Mouse (Mus musculus): ENCODE measurements around the gene Edf1.
"Not testable (repeated sequence)": the region's sequence is repeated elsewhere in the genome, so short reads cannot be mapped to it uniquely, and the experiment has no call there.

The Edf1 gene

GRCm38 (mm10) chr2:25557221-25557963, at the start of gene Edf1:
Edf1 (plus strand) TSS chr2:25557847.
- peak; percentile 90 for DNase-seq (ENCODE audit: low spot score)

- no peak for DNase-seq (ENCODE audit: low spot score)
Observed at GRCm38 (mm10) chr2:25509912-25510311, 47.7 kb upstream of the Edf1 start.

- DNase-seq (ENCODE audit: low spot score) = no peak
Observed at GRCm38 (mm10) chr2:25526510-25527302, 30.9 kb upstream of the Edf1 start.

- DNase-seq (ENCODE audit: low spot score) = no peak
Observed at GRCm38 (mm10) chr2:25533707-25534106, 23.9 kb upstream of the Edf1 start.

GRCm38 (mm10) chr2:25534178-25534865, 23.3 kb upstream of the Edf1 start:
- peak; percentile 39 for DNase-seq (ENCODE audit: low spot score)

GRCm38 (mm10) chr2:25534866-25535182, 22.8 kb upstream of the Edf1 start:
- DNase-seq (ENCODE audit: low spot score) = no peak

- DNase-seq (ENCODE audit: low spot score) = no peak
Observed at GRCm38 (mm10) chr2:25536531-25536930, 21.1 kb upstream of the Edf1 start.

GRCm38 (mm10) chr2:25540541-25540948, 17.1 kb upstream of the Edf1 start:
- no peak for DNase-seq (ENCODE audit: low spot score)

- DNase-seq (ENCODE audit: low spot score) = no peak
Observed at GRCm38 (mm10) chr2:25541644-25542367, 15.8 kb upstream of the Edf1 start.

- no peak for DNase-seq (ENCODE audit: low spot score)
Observed at GRCm38 (mm10) chr2:25545996-25546810, 11.4 kb upstream of the Edf1 start.

GRCm38 (mm10) chr2:25546811-25547491, 10.7 kb upstream of the Edf1 start, which contains the start of gene Traf2:
Traf2 (minus strand) TSS chr2:25546940.
- peak; percentile 95 for DNase-seq (ENCODE audit: low spot score)

- no peak for DNase-seq (ENCODE audit: low spot score)
Observed at GRCm38 (mm10) chr2:25549021-25549991, 8.3 kb upstream of the Edf1 start.

GRCm38 (mm10) chr2:25551186-25551585, 6.5 kb upstream of the Edf1 start:
- DNase-seq (ENCODE audit: low spot score) = no peak

- not testable (repeated sequence) for DNase-seq (ENCODE audit: low spot score)
Observed at GRCm38 (mm10) chr2:25553171-25553786, 4.4 kb upstream of the Edf1 start.

GRCm38 (mm10) chr2:25555479-25555878, 2.2 kb upstream of the Edf1 start:
- DNase-seq (ENCODE audit: low spot score) = not testable (repeated sequence)

- DNase-seq (ENCODE audit: low spot score) = no peak
Observed at GRCm38 (mm10) chr2:25556296-25556695, 1.4 kb upstream of the Edf1 start.

- no peak for DNase-seq (ENCODE audit: low spot score)
Observed at GRCm38 (mm10) chr2:25557964-25558360, 315 bp downstream of the Edf1 start.

GRCm38 (mm10) chr2:25558774-25559173, 1.1 kb downstream of the Edf1 start:
- DNase-seq (ENCODE audit: low spot score) = no peak

GRCm38 (mm10) chr2:25560551-25560950, 2.9 kb downstream of the Edf1 start:
- no peak for DNase-seq (ENCODE audit: low spot score)
